19 mouse cellular contexts compared by ENCODE assay signal in the genomic region with DNA sequence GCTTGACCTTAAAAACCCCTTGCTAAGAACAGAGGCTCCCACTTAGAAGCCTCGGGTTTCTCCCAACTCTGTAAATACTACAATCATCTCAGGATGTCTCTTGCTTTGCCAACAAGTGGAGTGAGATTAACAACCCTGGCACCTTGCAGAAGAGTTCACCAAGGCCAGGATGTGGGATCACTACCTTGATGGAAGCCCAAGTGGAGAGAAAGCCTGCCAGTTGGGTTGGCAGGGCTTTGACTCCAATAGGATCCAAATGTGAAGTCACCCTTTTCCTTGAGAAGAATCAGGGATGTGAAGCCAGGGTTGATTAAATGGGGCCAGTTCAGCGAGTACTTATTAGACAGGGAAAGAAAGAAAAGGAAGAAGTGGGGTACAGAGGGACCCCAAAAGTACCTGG.
"Had no signal": no experiment of that assay in that cellular context is flagged by ENCODE, and none has a peak within 500 bp of the region (broad histone marks: within the 10 kb centered on the region; RNA-seq: fewer than 3 reads in every experiment).

No protein-coding gene starts in this region.

- H3K9ac ChIP-seq: liver, embryonic 14.5 days; lung, embryonic 15.5 days; midbrain, embryonic 13.5 days; neural tube, embryonic 12.5 days; neural tube, embryonic 15.5 days; stomach, embryonic 15.5 days had no signal

- DNase-seq: layer of hippocampus, postnatal 36 days; lung, adult 18-20 months; lung, postnatal 10 days; lung, postnatal 36 days; right cerebral cortex, adult 18-20 months; right cerebral cortex, postnatal 14 days; right cerebral cortex, postnatal 4 days; spleen, adult 18-20 months; thymus, postnatal 25 days had no signal

- H3K27me3 ChIP-seq: lung, embryonic 15.5 days; megakaryocyte, embryonic 14.5 days; midbrain, embryonic 13.5 days; neural tube, embryonic 12.5 days; neural tube, embryonic 15.5 days; stomach, embryonic 15.5 days had no signal

- H3K36me3 ChIP-seq: lung, embryonic 15.5 days; midbrain, embryonic 10.5 days; midbrain, embryonic 13.5 days; neural tube, embryonic 12.5 days; neural tube, embryonic 15.5 days; stomach, embryonic 15.5 days had no signal

- H3K4me3 ChIP-seq: left cerebral cortex, adult 2 months; lung, embryonic 15.5 days; megakaryocyte, embryonic 14.5 days; midbrain, embryonic 10.5 days; midbrain, embryonic 13.5 days; neural tube, embryonic 12.5 days; neural tube, embryonic 15.5 days; stomach, embryonic 15.5 days had no signal

- ATAC-seq: midbrain, embryonic 13.5 days had no signal

- H3K4me1 ChIP-seq: lung, embryonic 15.5 days; megakaryocyte, embryonic 14.5 days; stomach, embryonic 15.5 days had no signal

- H3K27ac ChIP-seq: left cerebral cortex, adult 2 months; liver, embryonic 14.5 days; lung, embryonic 15.5 days; midbrain, embryonic 10.5 days; midbrain, embryonic 13.5 days; neural tube, embryonic 12.5 days; neural tube, embryonic 15.5 days; stomach, embryonic 15.5 days had no signal

- H3K4me2 ChIP-seq: liver, embryonic 11.5 days; lung, embryonic 15.5 days; midbrain, embryonic 13.5 days; neural tube, embryonic 12.5 days; neural tube, embryonic 15.5 days; stomach, embryonic 15.5 days had no signal

- H3K9me3 ChIP-seq: lung, embryonic 15.5 days; megakaryocyte, embryonic 14.5 days; midbrain, embryonic 10.5 days; midbrain, embryonic 13.5 days; neural tube, embryonic 12.5 days; neural tube, embryonic 15.5 days; stomach, embryonic 15.5 days had no signal
